Mouse (Mus musculus) spleen, adult 12 weeks (tissue): ENCODE data around the gene Nosip.
A peak's percentile ranks its signal among the peaks of the same experiment; 100 is the strongest.

Source experiments
- DNase-seq: peaks from one replicate; pipeline ENCODE4 v3.0.0; 2022; ENCODE audit warnings: low spot score

Nosip gene

DNA sequence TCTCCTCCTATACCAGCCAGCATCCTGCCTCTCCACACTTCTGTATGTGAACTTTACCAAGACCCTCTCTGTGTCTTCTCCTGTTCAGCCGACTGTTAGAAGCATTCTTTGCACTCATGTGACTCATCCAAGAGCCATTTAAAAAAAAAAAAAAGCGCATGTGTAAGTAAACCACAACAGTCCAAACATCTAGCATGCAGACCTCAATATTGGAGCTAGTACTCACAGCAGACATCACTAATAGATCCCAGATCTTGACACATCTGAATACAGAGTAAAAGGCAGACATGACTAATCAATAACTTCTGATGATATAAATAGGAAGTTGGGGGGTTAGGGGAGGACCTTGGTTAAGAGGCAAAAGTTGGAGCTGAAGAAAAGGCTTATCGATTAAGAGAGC is 26.6 kb upstream of the Nosip start:
- DNase-seq = no peak

DNA sequence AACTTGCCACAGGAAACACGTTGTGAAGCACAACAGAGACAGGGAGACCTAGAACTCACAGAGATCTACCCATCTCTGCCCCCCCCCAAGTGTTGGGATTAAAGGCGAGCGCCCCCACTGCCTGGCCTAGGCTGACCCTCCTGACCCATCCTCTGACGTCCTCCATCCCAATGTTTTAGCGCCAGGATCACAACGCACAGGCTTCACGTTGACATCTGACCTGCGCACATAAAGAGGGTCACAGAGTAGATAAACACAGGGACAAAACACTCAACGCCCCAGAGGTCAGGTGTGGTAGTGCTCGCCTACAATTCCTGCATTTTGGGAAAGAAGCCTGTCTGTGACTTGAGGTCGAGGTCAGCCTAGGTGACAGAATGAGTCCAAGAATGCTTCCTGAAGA is 25.5 kb upstream of the Nosip start:
- no peak for DNase-seq

DNA sequence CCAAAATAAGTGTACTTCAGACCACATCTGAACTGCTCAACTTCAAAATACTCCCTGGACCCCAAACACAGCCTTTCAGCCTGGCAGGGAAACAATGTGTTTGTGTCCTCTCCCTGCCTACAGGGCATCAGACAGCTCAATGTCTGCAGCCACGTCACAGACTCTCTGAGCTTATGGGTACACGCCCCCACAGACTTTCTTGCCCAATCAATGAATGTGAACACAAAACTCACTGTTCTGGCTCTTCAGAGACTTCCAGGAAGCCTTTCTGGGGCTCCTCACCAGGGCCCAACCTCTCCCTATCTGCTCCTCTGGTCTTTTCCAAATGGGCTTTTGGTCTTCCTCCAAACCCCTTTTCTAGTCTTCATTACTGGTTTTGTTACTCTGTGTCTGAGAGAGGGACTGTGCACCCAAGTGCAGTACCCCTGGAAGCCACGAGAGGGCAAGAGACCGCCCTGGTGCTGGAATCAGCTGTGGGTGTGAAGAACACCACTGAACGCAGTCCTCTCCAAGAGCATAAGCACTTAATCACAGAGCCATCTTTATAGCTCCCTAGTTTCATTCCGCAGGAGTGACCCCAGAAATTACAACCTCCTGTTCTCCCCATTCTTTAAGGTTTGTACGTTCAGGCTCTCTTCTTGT is 24.4 kb upstream of the Nosip start:
- DNase-seq = peak; percentile 56

DNA sequence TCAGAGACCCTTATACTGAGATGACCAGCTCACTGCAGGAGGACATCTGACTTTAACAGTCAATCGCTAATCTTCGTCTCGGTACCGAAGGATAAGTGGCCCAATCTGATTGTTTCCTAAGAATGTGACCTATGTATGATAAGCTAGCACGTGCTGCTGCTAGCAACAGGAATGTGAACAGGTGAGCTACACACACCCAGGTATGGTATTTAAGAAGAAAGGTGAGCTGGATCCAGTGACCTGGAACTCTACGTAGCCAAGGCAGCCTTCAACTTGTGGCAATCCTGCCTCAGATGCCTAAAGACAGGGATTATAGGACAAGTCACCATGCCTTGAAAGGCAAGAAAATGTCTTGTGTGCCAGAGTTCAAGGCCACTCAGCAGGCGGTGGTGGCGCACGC is 23.8 kb upstream of the Nosip start:
- DNase-seq = no peak

DNA sequence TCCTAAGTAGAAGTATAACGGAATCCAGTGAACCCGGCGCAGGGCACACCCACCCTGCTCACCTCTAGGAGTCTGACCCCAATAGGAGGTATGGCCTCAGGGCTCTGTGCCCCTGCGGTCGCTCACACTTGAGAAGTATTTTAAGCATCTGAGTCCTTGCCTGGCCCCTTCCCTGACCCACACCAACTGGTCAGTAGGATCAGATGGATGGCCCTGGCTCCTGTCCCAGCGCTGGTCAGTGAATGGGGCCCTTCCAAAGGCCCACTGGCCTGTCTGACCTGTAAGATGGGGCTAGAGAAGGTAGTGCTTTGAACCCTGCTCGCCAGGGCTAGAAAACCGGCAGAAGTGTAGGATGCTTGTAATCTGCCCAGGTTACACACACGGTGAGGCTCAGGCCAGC is 21.4 kb upstream of the Nosip start:
- no peak for DNase-seq

DNA sequence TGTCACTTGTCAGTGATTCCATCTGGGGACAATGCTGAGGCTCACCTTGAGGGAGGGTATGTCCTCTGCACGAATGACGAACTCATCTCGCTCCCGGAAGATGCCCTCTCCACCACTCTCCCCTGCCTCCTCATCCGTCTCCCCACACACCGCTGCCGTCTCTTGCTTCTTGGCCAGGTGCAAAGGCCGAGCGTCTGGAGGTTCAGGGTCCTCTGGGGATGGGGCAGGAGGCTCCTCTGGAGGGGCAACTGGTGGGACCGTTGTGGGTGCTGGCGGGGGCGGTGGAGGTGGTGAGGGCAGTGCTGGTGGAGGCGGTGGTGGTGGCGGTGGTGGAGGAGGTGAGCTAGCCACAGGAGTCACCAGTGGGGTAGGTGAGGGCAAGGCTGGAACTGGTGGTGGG is 18.9 kb upstream of the Nosip start:
- DNase-seq = no peak

DNA sequence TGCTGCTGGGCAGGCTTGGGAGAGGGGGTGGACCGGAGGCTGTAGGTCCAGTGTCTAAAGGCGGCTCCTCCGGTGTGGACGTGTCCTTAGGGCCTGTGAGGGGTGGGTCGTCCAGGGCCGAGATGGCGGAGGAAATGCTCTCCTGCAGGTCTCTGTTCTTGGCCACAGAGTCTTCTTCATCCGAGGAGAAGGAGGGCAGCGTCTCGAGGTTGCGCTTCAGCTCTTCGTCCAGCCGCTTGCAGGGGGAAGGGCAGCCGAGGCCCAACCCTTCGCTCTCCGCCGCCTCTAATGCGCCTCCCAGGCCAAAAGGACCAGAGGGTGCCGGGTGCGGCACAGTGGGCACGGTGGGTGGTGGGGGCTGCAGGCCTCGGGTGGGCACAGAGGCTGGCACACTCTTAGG is 16.5 kb upstream of the Nosip start:
- no peak for DNase-seq

DNA sequence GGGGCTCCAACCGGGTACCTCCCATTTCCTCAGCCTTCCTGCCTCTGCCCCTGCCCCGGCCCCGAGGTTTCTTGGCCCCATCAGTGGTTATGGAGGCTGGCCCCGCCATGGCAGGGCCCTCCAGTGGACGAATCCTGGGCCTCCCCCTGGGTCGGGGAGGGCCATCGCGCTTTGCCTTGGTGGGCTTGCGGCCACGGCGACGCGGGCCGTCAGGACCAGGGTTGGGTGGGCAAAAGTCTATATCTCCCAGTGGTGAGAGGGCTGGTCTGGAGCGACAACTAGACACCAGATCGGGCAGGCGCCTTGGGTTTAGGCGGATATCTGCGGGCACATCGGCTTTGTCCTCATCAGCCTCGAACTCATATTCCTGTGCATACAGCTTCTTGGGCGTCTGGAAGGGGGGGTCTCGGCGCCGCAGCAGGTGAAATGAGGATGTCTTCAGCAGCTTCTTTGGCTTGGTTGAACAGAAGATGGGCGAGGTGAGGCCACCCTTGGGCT is 15.3 kb upstream of the Nosip start:
- no peak for DNase-seq

DNA sequence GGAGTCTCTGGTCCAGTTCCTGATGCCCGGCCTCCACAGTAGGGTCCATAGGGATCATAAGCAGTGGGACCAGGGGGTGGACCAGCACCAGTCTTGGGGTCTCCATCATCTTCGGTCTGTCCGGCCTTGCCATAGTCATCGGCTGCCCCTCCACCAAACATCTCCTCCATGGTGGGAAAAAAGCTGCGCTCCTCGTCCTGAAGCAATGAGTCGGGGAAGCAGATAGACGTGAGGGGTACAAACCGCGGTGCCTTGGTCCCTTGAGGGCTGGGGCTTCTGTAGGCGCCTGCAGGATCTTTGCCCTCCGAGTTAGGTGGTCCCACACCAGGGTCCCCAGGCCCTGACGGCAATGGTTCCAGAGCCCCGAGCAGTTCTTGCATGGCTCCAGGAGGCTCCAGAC is 14.7 kb upstream of the Nosip start:
- no peak for DNase-seq

DNA sequence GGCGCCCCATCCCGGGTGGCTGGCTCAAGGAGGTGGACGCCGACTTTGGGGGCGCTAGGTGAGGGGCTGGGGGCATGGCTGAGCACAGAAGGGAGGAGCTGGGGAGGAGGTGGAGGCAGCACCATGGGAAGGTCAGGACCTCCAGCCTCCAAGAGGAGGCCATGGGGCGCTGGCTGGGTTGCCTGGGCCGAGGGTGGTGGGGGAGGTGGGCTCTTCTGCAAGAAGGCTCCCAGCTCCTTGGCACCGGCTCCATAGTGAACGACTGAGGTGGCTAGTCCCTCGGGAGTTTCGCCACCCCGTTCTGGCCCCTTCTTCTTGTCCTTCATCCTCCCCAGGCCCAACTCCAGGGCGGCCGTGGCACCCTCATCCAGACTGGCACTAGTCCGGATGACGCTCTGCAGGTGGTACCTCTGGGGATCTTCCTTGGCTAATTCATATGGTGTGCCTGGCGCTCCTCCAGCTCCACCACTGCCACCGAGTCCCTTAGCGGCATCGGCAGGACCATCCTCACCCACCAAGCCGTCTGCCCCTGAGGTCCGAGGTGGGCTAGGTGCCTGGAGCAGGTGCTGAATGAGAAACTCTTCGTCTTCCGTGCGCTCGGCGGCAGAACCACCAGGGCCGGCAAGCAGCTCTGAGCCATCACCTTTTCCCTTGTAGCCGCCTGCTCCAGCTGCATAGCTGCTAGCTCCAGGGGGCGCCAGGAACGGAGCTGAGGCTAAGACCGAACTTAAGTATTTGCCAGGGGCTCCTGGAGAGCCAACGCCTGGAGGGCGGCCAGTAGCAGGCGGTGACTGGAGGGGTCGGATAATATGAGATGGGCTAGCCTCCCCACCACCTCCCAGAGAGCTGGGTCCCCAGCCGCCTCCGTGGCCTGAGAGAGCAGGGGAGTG is 14.0 kb upstream of the Nosip start:
- DNase-seq = no peak

DNA sequence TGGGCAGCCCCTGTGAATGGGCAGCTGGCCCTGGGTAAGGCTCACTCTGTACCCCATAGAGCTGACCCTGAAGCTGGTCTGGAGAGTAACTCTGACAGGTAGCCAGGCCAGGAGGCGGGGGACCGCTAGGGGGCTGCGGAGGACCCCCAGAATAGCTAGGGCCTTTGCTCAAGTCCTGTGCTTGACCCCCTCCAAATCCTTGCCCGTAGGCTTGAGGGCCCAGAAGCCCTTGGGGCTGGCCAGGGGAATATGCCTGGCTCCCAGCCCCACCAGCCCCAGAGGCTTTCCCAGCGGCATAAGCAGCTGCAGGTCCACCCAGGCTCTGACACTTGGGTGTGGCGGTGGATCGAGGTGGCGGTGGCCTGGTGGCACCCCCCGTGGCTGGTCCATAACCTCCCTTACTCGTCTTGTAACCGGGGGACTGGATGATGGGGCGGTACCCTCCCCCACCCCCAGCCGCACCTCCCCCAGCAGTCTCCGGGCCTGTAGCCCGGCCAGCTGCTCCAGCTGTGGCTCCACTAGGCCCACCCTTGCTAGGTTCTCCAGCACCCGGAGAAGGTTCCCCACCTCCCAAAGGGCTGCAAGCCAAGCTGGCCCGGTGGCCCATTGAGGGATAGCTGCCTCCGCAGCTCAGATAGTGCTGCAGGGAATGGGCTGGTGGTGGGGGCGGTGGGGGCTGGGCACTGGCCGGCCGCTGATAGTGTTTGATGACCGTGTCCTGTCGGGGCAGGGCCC is 13.1 kb upstream of the Nosip start:
- no peak for DNase-seq

DNA sequence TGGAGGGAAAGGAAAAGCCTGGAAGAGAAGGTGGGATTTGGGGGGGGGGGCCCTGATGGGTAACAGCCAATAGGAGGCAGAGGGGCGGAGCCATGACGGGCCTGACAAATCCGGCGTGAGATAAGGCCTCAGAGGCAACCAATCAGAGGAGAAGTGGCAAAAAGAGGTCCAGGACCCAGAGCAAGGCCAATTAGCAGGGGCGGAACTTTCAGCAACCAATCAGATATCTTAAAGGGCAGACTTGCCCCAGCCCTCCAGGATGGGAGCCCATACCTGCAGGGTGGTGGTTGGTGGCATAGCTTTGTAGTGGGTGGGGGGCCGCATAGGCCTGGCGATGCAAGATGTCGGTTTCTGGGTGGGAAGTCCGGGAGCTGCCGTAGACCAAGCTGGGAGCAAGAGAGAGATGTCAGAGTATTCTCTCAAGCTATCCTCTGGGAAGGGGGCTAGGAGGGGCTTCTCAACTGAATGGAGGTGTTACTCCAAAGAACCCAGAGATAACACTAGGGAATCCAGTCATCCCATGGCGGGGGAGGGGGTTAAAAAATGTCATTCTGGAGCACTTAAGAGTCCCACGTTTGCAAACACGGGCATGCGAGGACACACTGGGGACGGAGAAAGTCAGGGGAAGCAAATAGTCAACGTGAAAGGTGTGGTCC is 11.2 kb upstream of the Nosip start:
- no peak for DNase-seq

DNA sequence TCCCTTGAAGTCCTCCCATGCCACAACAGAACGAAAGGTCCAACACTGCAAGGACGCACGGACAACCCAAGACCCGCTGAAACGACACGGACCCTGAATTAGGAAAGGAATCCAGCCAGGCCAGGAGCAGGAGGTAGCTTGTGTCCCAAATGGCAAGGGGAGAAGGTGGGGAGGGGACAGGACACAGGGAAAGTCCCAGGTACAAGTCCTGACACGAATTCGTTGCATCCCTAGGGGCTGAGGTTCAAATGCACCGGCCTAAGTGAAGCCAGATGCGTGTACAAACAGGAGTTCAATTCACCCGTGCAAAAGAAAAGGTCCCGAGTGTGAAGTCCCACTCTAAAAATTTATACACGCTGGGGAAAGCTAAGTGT is 10.6 kb upstream of the Nosip start:
- no peak for DNase-seq

DNA sequence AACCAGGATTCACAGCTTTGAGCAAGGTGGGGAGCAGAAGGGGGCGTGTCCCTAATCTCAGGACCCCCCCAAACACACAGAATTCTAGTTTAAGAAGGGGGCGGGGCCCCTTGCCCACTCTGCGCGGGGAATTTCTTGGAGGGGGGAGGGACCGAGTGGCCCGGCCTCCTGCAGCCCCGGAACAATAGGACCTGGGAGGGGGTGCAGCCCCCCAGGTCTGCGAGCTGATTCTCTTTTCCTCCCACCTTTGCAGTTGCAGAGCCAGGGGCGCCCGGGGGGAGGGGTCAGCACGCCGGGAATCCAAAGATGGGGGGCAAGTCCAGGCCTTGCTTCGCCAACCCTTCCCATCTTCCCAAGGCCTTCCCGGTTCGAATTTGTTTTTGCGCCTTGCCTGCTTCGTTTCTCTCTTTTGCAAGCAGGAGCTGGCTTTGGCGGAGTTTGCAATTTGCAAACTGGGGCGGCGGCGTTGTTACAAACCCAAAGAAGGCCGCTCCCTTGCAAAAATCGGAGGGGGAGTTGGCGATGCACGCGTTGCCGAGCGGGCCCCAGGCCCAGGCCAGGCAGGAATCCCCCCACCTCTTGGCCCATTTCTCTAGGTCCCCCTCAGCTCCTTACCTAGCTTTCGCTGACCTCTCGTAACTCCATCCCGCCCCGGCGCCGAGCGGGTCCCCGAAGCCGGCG is 9.9 kb upstream of the Nosip start:
- DNase-seq = no peak

DNA sequence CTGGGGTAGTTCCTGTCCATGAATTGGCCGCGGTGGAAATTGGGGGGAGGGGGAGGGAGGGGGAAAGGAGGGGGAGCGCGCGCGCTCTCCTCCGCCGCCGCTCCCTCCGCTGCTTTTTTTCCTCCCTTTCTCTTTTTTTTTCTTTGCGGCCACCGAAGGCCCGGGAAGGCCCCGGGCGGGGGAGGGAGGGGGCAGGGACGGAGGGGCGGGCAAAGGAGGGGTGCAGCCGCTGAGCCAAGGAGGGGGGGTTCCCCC is 9.4 kb upstream of the Nosip start, which contains the start of gene Prr12:
Prr12 (minus strand) TSS at position 20 of the 255 bp plus-strand sequence.
- no peak for DNase-seq

DNA sequence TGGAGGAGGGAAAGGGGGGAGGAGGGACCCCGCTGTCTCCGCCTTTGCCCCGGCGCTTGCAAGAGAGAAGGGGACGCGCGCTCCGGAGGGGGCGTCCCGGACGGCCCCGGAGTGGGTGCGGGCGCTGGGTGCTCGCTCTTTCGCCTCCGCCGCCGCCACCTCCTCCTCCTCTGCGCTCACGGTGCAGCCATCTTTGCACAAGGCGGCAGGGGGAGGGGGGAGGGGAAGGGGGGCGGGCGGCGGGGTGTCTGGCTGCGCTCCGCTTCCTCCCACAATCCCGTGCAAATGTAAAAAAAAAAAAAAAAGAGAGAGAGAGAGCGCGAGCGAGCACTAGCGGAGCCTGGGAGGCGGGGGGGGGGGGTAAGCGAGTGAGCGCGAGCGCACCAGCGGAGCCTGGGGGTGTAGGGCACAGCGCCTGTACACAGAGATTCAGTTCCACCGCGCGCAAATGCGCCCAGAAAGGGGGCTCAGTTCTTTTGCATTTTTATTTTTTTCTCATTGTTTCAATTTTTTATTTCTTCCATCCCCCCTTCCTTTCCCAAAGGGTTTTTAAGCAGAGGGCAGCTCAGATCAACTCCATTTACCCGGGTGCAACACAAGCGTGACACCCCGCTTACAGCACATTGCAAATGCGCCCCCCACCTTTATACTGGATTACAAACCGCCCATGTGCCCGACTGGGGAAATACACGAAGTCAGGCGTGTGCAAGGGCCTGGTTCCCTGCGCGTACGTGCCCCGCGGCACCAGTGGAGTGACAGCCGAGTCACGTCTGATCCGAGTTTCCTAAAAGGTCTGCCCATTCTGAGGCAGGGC is 8.9 kb upstream of the Nosip start:
- DNase-seq = peak; percentile 56

DNA sequence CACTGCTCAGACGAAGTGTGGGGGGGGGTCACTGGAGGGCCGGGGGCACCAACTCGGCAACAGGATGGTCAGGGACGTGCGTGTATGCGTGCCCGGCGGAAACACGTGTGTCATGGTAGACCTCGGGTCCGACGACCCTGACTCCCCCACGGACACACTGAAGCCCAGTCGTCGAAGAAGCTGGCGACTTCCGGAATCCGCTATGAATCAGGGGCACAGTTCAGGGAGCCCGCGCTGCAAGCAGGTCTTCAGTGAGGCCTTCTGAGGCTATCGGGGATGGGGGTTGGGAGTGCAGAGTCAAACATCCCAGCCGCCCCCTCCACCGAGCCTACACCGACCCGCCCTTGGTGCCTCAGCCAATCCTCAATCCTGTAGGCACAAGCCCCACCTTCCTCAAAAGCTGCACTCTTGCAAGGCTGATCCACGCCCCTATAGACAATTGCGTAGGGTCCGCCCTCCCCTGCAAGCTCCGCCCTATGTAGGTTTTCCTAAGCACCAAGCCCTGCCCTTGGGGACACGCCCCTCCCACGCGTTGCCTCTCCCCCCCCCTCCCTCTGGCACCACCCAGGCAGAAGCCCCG is 8.2 kb upstream of the Nosip start:
- peak; percentile 81 for DNase-seq

DNA sequence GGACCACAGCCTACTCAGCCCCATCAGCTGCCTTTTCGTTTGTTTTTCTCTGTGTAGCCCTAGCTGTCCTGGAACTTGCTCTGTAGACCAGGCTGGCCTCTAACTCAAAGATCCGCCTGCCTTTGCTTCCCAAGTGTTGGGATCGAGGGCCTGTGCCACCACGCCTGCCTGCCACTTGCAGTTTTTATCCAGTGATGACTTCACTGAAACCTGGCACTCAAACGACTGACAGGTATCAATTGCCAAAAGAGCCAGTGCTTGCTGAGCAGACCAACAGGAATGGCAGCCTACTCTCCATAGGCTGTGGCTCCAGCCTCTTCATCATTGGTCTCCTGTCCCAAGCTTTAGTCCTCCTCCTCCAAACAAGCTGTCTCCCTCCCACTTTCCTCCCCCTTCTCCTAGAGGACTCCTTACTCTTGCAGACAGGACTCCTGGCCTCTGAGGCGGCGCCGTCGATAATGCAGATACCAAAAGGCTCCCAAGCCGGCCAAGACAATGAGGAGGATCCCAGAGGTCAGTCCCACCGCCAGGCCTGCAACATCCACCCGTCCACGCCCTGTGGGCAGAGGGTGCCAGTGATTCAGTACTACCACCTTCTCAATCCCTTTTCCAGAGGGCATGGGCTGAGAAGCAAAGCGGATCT is 5.8 kb upstream of the Nosip start:
- no peak for DNase-seq

DNA sequence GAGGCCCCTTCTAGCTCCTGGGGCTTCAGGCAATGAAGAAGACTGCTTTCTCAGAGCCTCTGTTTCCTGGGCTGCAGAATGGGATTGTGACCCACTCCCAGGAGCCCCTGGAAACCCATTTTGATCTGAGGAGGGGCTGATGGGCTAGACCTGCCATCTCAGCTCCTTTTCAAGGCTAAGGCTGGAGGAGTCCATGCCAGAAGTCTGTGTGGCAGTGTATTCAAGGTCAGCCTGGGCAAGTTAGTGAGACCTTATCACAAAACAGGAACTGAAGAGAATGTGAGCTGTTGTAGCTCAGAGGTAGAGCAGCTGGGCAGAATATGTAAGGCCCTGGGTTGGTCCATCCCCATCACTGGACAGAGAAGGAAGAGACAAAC is 5.3 kb upstream of the Nosip start:
- no peak for DNase-seq
